Mouse (Mus musculus) kidney, adult 2 months (tissue): Measurements from ENCODE around the gene 1600014C10Rik. TPM values are rescaled to one million over a fixed set of nuclear protein-coding genes. Genes with fewer than 3 reads are reported as not detected.
A peak's percentile ranks its signal among the peaks of the same experiment; 100 is the strongest.

ENCODE experiments used
- DNase-seq: peaks from one replicate; pipeline ENCODE4 v3.0.0; 2021
- H3K27ac ChIP-seq: fragments of 200-500 bp; 2 replicates; pipeline ENCODE4 v1.5.1; 2012; ENCODE audit warnings: low read depth, low read length, control low read depth, inconsistent platforms; ENCODE audit not compliant: insufficient read depth
- H3K27me3 ChIP-seq: fragments of 200-500 bp; replicated peaks from 2 replicates; pipeline ENCODE4 v1.6.1; 2012; ENCODE audit warnings: mild to moderate bottlenecking, moderate library complexity, low read length, inconsistent platforms; ENCODE audit not compliant: control insufficient read depth, insufficient read depth
- H3K36me3 ChIP-seq: fragments of 200-500 bp; 2 replicates; pipeline ENCODE4 v1.6.1; 2012; ENCODE audit warnings: mild to moderate bottlenecking, moderate library complexity, low read length, inconsistent platforms; ENCODE audit not compliant: control insufficient read depth, insufficient read depth
- H3K4me1 ChIP-seq: fragments of 200-500 bp; 2 replicates; pipeline ENCODE4 v1.6.1; 2011; ENCODE audit warnings: low read length; ENCODE audit not compliant: control insufficient read depth, insufficient read depth
- H3K4me3 ChIP-seq: fragments of 200-500 bp; 2 replicates; pipeline ENCODE4 v1.5.1; 2011; ENCODE audit warnings: mild to moderate bottlenecking, low read depth, low read length, control low read depth; ENCODE audit not compliant: insufficient read depth
- CTCF ChIP-seq: fragments of 200-500 bp; conservative IDR thresholded peaks from 2 replicates; pipeline ENCODE4 v1.5.1; 2011; ENCODE audit warnings: low read depth, mild to moderate bottlenecking, control low read depth, low read length, moderate library complexity, mixed read lengths; ENCODE audit not compliant: insufficient read depth, insufficient read length
- POLR2A ChIP-seq: fragments of 200-500 bp; IDR thresholded peaks from one replicate; pipeline ENCODE4 v1.6.1; 2011; ENCODE audit warnings: low read depth, low read length, control low read depth
- WGBS: fragments of 180-500 bp; shearing (Covaris S2); methylation state at CpG from one replicate; pipeline ENCODE4 v1.1.7; 2018; 5-methylcytosine and 5-hydroxymethylcytosine counted together
- polyA plus RNA-seq: library from polyadenylated mRNA; depleted of rRNA; stranded (reverse); fragments of >200 nt; gene quantifications from 2 replicates; pipeline ENCODE4 v1.2.3, GENCODE M21; 2012

1600014C10Rik gene
- polyA plus RNA-seq, 1 experiment: 39.7 TPM

DNA sequence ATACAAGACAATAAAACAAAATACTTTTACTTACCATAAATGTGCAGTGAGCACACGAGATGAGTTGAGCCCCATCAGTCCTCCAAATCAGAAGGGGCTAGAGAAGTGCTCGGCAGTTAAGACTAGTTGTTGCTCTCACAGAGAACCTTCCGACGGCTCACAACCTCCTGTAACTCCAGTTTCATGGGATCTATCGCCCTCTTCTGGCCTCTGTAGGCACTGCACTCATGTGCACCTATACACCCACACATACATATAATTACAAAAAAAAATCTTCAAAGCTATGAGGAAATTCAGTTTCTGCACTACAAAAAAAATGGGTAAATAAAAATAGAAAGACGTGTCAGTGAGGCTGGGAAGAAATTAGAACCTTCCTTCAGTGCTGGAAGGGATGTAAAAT lies 21.3 kb downstream of the 1600014C10Rik start:
- Histone ChIP-seq H3K27ac (no peak overlapping the region), H3K27me3 (no peaks in the 10 kb centered on the region), H3K4me3 (no peak overlapping the region), H3K36me3 (no peaks in the 10 kb centered on the region), H3K4me1 (no peaks in the 10 kb centered on the region)
- TF ChIP-seq POLR2A (no peak), CTCF (0 out of 2 replicates have a peak, but pooled peaks have one; percentile 28)
- DNase-seq: no peak
- WGBS: 94% methylated on average over 6 of the region's 6 CpGs

- no peaks in the 10 kb centered on the region for H3K4me1 ChIP-seq
- no peaks in the 10 kb centered on the region for H3K27me3 ChIP-seq
- TF ChIP-seq CTCF (no peak), POLR2A (no peak)
- no peaks in the 10 kb centered on the region for H3K36me3 ChIP-seq
- H3K4me3 ChIP-seq: no peak overlapping the region
- DNase-seq: no peak
- WGBS: 63% methylated on average over 2 of the region's 2 CpGs
- no peak overlapping the region for H3K27ac ChIP-seq
Observed at GRCm38 (mm10) chr7:38205801-38206200, 22.8 kb downstream of the 1600014C10Rik start.

GRCm38 (mm10) chr7:38206564-38206963 lies 23.5 kb downstream of the 1600014C10Rik start:
- no peak overlapping the region for H3K27ac ChIP-seq
- H3K4me3 ChIP-seq: no peak overlapping the region
- H3K27me3 ChIP-seq: no peaks in the 10 kb centered on the region
- TF ChIP-seq POLR2A: no peak
- 50% methylated on average over 3 of the region's 3 CpGs for WGBS
- H3K4me1 ChIP-seq: no peaks in the 10 kb centered on the region
- no peak for DNase-seq
- H3K36me3 ChIP-seq: no peaks in the 10 kb centered on the region

GRCm38 (mm10) chr7:38208969-38209368 lies 26.0 kb downstream of the 1600014C10Rik start:
- no peak for TF ChIP-seq CTCF
- no peak for TF ChIP-seq POLR2A
- peaks cover 8% of the 10 kb centered on the region; the same call in 1 of the 2 replicates for H3K4me1 ChIP-seq
- no peak overlapping the region for H3K4me3 ChIP-seq
- WGBS: 76% methylated on average over 3 of the region's 3 CpGs
- no peak overlapping the region for H3K27ac ChIP-seq
- H3K27me3 ChIP-seq: no peaks in the 10 kb centered on the region
- no peaks in the 10 kb centered on the region for H3K36me3 ChIP-seq
- DNase-seq: no peak

- no peak for DNase-seq
- H3K4me1 ChIP-seq: peaks cover 8% of the 10 kb centered on the region; the same call in 1 of the 2 replicates
- no peak for TF ChIP-seq CTCF
- TF ChIP-seq POLR2A: no peak
- WGBS: 74% methylated on average over 11 of the region's 11 CpGs
- no peak overlapping the region for H3K4me3 ChIP-seq
- no peaks in the 10 kb centered on the region for H3K36me3 ChIP-seq
- H3K27me3 ChIP-seq: no peaks in the 10 kb centered on the region
- no peak overlapping the region for H3K27ac ChIP-seq
Observed at GRCm38 (mm10) chr7:38209478-38210152, 26.6 kb downstream of the 1600014C10Rik start.

GRCm38 (mm10) chr7:38212651-38213062 lies 29.6 kb downstream of the 1600014C10Rik start:
- peaks cover 14% of the 10 kb centered on the region; the same call in 1 of the 2 replicates for H3K4me1 ChIP-seq
- H3K27ac ChIP-seq: peak overlapping the region; percentile 26; the same call in 1 of the 2 replicates
- no peaks in the 10 kb centered on the region for H3K27me3 ChIP-seq
- no peak overlapping the region for H3K4me3 ChIP-seq
- WGBS: 7% methylated on average over 3 of the region's 3 CpGs
- DNase-seq: peak; percentile 64
- H3K36me3 ChIP-seq: no peaks in the 10 kb centered on the region
- no peak for TF ChIP-seq CTCF
- TF ChIP-seq POLR2A: no peak

- no peak overlapping the region for H3K4me3 ChIP-seq
- H3K4me1 ChIP-seq: peaks cover 27% of the 10 kb centered on the region
- 62% methylated on average over 5 of the region's 5 CpGs for WGBS
- no peaks in the 10 kb centered on the region for H3K36me3 ChIP-seq
- no peak for DNase-seq
- TF ChIP-seq CTCF (no peak), POLR2A (no peak)
- H3K27ac ChIP-seq: no peak overlapping the region
- no peaks in the 10 kb centered on the region for H3K27me3 ChIP-seq
Observed at GRCm38 (mm10) chr7:38214473-38215214, 31.6 kb downstream of the 1600014C10Rik start.

DNA sequence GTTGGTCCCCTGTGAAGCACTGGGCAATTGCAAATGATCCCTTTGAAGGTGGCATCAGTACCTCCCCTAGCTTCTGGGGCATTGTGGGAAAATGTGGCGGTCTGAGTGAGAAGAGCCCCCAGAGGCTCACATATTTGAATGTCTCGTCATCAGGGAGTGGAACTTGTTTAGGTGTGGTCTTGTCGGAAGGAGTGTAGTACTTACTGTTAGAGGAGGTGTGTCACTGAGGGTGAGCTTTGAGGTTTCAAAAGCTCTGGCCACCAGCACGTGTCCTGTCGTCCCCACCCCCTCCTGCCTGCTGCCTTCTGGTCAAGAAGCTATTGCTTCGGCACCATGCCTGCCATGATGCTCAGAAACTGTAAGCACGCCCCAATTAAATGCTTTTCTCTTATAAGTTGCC lies 32.3 kb downstream of the 1600014C10Rik start:
- Histone ChIP-seq H3K27ac (no peak overlapping the region), H3K36me3 (no peaks in the 10 kb centered on the region), H3K4me3 (no peak overlapping the region), H3K4me1 (peaks cover 28% of the 10 kb centered on the region), H3K27me3 (no peaks in the 10 kb centered on the region)
- TF ChIP-seq POLR2A (no peak), CTCF (no peak)
- DNase-seq: no peak
- WGBS: 79% methylated on average over 7 of the region's 7 CpGs
